Mouse (Mus musculus) embryonic fibroblast, embryonic 13.5 days (primary cell): ENCODE data around the gene Clcnkb.

Experiments used
- CTCF ChIP-seq: IDR thresholded peaks from 2 replicates; pipeline ENCODE4 v1.5.1; 2011; ENCODE audit warnings: mild to moderate bottlenecking, control low read depth, low read length, moderate library complexity, borderline replicate concordance; ENCODE audit not compliant: insufficient read depth
- POLR2A ChIP-seq: IDR thresholded peaks from 2 replicates; pipeline ENCODE4 v1.6.1; 2011; ENCODE audit warnings: low read depth, mild to moderate bottlenecking, control low read depth, low read length, moderate library complexity

GRCm38 (mm10) chr4:141432666-141433065, 16.9 kb upstream of the Clcnkb start:
- TF ChIP-seq CTCF (no peak), POLR2A (no peak)
